Mouse (Mus musculus) small intestine, adult 2 months (tissue): ENCODE data around the gene Mrps33.

Experiments
- CTCF ChIP-seq: fragments of 200-500 bp; IDR thresholded peaks from 2 replicates; pipeline ENCODE4 v1.5.1; 2012; ENCODE audit warnings: low read depth, mild to moderate bottlenecking, control low read depth, inconsistent platforms, low read length, moderate library complexity, mixed read lengths; ENCODE audit not compliant: insufficient replicate concordance, insufficient read length; ENCODE audit errors: extremely low read depth
- POLR2A ChIP-seq: fragments of 200-500 bp; IDR thresholded peaks from 2 replicates; pipeline ENCODE4 v1.6.1; 2012; ENCODE audit warnings: low read depth, mild to moderate bottlenecking, control low read depth, inconsistent platforms, low read length, moderate library complexity

DNA sequence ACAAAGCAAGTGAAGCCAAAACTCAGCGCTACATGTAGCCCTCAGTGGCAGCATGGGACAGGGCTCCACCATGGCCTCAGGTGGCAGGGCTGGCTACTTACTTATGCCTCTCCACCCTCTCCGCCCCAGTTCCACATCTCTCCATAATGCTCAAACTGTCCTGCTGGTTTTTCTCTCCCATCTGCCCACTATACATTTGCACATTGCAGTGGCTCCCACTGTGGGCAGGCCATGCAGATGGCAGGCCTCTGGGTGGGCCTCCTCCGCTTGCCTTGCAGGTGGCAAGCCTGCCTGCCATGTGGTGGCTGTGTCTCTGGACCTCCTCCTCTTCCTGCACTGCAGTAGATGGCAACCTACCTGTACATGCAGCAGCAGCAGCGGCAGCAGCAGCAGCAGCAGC lies 38.9 kb upstream of the Mrps33 start:
- no peak for TF ChIP-seq CTCF
- no peak for TF ChIP-seq POLR2A
